Mouse (Mus musculus) left cerebral cortex, adult 9 months (tissue): ENCODE measurements around the gene Traf6.
"Not testable (repeated sequence)": the region's sequence is repeated elsewhere in the genome, so short reads cannot be mapped to it uniquely, and the experiment has no call there.

ENCODE experiments used
- DNase-seq, 2 experiments: peaks; one replicate each; pipeline ENCODE4 v3.0.0; 2022; ENCODE audit warnings: low spot score in 2 of 2

Gene Traf6

DNA sequence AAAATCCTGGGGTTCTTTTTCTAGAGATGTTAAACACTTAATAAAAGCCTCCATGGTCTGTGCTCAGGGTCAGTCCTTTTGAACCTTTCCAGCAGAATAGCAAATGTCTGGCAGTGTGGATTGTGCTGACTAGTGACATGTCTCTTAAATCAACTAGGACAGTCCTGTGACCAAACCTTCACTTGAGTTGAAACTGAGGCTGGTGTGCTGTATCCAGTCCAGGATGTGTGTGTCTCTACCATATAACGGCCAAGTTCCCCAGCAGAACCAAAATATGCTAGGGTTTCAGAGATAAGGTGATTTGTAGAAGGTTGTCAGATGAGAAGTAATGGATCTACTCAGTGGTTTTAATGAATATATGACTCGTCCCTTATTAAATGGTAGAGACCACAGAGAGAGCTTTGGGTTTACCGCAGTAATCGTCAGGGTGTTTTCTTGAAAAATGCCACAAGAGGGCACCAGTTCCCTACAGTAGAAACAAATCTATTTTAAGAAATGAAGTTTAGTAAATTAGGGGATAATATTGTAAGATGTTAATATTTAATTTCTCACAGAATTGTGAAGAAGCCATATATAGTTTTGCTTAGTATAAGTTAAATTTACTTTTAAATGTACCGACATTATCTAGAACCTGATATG, 15.5 kb downstream of the Traf6 start:
- peak in 1 of 2 experiments; percentile 22 for DNase-seq

DNA sequence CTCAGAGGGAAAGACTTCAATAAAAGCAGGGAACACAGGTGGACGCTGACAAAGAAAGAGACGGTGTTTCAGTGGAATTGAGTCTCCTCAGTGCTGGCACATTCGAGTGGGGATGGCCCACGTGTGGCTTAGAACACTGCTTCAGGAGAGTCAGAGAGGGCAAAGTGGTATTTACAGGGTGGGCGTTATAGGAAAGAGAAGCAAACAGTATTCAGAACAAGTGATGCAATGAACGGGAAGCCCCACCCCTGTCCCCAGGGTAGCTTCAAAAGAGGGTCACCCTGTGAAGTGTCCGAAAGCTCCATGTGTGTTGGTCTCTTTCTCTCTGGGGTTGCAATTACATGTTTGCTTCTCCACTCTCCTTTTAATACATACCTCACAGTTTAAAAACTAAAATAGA, 17.4 kb downstream of the Traf6 start:
- DNase-seq, result no peak

DNA sequence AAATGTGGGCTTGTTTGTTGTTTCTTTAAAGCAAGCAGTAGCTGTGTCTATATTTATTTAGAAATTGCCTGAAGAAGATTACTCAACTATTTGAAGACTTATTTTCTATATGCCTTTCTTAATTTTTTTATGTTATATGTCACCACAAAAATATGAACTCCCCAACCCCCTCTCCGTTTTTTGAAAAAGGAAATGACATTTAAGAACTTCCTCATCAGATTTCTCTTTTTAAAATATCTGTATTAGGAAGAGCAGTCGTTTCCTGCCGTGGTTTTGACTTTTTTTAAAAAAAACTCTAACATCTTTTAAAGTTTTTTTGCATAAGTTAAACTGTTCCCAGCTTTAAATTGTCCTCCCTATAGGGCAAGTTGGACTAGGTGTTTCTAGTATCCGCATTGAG, 21.1 kb downstream of the Traf6 start:
- DNase-seq, result no peak

DNA sequence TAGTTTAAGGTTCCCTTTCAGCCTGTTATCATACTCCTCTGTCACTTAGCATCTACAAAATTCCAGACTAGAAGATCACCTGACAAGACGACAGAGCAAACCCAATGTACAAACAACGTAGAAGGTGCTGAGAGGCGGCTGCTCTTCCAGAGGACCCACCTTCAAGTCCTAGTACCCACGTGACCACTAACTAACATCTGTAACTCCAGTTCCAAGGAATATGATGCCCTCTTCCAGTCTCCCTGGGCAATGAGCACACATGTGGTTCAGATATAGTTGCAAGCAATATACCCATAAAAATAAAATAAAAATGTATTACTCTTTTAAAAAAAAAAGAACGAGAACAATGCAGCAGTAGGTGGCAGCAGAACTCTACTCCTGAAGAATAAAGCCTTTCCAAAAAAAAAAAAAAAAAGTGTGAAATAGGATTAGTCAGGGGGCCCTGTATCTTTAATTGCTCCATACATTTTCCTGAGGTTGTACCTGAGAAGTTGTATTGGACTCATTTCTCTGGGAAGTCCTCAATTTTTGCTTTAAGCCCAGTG, 27.8 kb downstream of the Traf6 start:
- peak in 1 of 2 experiments; percentile 10 for DNase-seq

DNA sequence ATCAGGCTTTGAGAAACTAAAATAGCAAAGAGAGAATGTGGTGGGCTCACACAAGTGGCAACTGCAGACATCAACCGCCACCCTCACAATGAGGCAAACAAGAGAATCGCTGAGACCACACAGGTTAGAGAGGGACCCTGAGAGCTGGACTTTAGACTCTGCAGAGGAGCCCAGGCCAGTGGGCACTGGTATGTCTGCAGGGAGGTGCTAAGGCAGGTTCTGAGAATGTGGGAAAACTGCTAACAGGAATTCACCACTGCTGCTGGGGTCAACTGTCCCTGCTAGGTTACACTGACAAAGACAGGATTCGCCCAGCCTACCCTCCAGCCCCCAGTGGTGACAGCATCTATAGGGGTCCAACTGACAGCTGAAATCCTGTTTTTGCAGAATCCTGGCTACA, 33.4 kb downstream of the Traf6 start:
- DNase-seq, result no peak

DNA sequence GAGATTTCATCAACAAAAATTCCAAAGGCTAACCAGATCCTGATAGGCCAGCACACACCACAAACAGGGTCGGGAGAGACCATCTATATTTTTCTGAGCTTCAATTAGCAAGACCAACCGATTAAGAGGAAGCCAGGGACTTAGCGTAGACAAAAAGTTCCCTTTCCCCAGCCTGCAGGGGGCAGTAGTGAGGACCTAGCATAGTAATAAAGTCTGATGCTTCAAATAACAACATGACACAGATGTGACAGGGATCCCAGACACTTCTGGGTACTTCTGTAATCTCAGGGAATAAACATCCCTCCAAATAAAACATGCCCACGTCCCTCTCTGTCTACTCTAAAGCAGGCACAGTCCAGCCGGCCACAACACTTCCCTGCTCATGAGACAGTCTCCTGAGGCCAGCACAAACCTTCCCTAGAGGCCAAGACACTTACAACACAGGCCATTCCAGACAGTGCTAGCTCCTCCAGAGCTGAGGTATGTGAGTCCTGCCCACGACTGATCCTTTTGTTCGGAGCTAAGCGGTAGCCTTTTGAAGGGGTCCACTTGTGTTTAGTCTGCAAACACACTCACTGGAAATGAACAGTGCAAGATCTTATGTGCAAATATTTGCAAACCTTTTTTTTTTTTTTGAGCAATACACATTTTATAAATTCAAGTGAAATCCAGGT, 37.6 kb downstream of the Traf6 start:
- DNase-seq, result no peak

DNA sequence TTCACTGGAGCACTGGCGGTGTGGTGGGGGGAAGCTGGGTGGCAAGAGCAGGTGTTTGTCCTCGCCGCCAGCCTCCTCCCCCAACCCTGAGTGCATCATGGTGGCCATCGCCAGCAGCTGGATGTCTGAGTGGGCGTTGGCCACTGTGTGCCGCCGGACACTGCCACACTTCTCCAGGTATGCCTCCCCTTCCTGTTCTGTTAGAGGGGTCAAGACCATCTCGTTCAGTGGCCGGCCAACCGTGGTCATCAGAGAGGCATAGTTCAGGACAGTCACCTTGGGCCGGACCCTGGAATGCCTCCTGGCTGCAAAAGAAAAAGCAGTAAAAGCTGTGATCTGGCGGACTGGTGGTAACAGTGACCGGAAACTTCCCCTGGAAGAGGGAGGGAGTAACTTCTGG, 38.9 kb downstream of the Traf6 start:
- no peak for DNase-seq

DNA sequence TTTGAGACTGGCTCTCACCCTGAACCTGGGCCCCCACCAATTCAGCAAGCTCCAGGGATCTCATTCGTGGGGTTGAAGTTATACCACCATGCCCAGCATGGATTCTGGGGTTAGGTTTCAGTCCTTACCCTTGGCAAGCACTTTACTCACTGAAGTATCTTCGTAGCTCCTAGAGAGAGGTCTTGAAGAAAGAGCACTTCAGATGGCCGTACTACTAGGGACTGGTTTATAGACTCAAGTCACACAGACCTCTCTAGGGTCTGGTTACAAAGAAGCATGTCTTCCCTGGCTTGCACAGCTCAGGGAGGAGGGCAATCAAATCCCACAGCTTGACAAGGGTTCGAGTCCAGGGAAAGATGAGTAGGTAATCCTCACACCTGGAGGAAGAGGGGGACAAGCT, 43.6 kb downstream of the Traf6 start:
- no peak for DNase-seq

DNA sequence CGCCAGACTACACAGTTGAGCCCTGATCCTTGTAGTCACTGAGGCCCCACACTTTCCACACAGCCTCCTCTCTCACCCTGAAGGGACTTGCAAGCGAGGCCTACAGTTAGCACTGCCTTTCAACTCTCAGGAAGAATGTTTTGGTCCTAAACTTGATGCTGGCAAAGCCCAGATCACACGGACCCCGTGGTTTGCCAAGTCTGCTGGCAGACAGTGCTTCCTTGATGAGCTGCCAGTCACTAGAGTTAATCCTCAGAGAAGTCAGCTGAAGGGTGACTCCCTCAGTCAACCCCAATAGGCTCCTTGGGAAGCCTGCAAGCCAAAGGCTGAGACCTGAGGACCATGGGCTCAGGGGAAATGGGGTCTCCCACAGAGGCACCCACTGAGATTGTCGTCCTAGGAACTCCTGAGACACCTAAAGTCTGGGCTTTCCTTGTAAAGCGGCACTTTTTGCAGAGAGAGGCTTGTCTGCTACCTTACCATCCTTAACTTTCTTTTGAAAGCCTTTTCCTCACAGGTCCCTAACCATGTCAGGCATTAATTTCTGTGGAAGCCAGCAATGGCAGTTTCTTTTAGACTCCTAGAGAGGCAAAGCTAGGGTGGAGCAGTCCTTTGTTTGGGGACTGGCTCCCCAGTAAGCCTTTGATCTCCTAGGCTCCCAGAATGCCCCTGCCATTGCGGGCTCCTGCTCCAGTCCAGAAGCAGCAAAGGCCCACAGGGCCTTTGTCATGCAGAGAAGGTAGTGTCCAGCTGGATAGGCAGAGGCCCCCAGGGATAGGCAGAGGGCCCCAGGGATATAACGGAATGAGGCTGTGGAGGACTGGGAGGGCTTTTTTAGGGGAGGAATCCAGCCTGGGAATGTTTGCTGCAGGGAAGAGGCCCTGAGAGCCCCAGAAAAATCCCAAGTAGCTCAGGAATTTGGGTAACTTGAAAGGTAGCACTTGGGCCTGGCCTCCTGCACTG, 44.4 kb downstream of the Traf6 start:
- DNase-seq, result no peak

DNA sequence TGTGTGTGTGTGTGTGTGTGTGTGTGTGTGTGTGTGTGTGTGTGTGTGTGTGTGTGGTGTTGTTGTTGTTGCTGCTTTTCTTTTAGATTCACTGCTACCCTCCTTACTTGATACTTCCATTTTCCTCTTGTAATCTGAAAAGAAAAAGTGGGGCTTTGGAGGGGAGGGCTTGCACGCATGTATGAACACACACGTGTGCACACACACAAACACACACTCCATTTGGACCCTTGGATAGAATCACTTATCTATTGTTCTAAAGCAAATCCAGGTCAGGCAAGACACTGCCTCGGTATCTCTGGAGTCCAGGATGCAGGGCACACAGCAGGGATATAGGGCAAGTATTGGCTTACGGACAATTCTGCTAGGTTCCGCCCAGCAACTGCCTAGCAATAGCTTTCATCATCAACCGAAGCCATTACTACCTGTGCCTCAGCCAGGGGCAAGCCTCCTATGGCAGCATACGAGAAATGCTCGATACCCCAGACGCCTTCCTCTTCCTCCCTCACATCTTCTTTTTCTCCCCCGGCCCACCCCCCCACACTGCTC, 45.2 kb downstream of the Traf6 start:
- DNase-seq, result no peak

DNA sequence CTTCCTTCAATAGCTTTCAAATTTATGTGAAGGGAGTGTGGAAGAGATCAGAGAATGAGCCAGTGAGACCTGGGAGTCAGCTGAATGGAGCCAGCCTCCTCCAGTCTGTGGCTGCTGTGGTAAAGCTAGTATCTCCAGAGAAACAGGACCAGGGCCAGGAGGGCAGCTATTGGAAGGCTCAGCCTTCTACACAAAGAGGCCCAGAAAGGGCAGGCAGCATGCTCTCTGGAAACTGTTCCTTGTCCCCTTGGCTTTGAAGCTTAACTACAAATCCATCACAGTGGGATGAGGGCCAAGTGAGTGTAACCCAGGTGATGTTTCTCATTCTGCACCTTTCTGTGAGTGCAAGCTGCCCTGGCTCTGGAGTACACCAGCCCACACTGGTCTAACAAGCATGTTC, 49.6 kb downstream of the Traf6 start:
- no peak for DNase-seq

DNA sequence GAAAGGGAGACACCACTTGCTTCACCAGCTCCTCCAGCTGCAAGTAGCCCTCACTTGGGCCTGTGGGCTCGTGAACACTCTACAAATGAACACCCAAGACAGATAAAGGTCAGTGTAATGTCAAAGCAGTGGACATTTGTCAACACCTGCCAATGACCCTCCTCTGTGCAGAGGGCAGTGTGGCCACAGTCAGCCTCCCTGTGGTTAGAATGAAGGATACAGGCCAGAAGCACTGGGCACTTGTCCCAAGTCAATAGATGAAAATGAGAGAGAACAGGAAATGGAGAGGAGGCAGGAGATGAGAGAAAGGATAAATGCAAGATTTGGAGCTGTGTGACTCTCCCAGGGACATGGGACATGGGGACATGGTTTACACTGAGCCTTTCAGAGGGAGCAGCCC, 51.2 kb downstream of the Traf6 start:
- DNase-seq, result no peak

DNA sequence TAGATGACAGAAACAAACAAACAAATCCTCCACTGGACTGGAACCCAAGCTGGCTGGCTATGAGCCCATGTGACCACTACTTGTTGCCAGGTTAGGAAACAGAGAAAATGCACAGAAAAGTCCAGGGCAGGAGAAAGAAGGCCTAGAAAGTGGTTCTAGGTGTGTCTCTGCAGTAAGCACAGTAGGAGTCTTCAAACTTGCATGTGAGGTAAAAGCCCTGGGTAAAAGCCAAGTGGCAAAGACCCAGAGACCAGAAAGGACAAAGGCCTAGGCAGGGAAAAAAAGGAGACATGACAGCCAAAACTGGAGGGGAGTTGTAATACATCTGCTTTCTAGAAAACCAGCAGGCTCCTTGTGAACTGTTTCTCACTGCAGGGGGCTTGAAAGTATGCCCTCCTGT, 52.7 kb downstream of the Traf6 start:
- no peak for DNase-seq

DNA sequence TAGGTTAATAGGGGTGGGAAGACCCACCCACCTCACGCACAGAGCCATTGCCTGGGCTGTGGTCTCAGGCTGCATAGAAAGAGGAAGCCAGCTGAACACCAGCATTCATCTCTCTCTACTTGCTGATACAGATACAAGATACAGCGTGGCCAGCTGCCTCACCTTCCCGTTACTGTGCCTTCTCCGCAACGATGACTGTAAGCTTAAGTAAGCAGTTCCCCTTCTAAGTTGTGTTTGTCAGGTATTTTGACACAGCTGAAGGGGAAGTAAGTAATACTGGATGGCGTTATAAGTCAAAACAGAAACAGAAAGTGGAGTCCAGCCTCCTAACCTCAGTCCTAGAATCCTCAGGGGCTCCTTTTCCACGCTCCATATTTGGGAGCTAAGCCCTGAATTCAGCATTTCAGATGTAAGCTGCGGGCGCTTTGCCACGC, 54.6 kb downstream of the Traf6 start:
- DNase-seq, result no peak

DNA sequence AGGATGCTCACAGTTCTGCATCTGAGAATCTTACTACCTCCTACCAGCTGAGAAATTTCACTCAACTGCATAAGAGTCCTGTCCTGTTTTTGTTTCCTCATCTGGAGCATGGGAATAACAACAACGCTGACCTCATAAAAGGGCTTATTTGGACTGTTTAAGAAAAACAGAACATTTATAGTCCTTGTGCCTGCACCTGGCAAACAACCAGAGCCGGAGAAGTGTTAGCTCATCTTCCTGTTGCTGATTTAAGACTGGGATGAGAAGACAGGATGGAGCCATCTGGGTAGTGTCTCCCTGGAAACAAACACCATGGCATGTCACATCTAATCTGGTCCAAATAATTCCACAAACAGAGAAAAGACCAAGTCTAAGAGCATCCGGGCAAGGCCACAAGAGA, 55.3 kb downstream of the Traf6 start:
- peak; percentile 6 to 22 for DNase-seq

DNA sequence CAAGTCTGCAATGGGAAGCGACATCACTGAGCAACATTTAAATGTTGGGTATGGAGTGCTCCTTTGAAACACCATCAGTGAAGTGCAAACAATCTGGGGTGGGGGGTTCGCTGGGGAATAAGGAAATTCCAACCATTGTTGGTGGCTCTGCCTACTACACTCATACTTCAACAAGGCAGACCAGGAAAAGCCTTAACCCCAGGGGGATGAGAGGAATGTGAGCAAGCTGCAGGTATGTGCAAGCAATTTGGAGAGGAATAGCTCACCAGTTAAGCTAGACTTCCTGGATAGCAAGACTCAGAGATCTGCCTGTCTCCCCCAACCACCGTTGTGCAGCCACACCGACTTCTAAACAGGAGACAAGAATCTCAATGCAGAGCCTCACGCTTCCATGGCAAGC, 61.7 kb downstream of the Traf6 start:
- DNase-seq, result no peak

DNA sequence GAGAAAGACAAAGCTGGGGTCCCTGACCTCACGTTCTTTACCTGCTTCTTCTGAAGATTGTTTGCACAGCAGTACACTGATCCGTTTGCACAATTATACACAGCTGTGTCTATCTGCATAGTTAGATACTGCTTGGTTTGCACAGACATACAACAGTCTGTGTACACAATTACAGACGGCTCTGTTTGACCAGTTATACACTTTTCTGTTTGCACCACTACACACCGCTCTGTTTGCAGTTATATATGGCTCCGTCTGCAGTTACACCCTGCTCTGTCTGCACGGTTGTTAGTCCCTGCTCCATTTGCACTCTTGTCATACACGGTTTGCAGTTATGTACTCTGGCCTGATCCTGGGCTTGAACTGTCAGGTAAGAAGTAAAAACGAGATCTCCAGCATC, 63.4 kb downstream of the Traf6 start:
- no peak for DNase-seq

DNA sequence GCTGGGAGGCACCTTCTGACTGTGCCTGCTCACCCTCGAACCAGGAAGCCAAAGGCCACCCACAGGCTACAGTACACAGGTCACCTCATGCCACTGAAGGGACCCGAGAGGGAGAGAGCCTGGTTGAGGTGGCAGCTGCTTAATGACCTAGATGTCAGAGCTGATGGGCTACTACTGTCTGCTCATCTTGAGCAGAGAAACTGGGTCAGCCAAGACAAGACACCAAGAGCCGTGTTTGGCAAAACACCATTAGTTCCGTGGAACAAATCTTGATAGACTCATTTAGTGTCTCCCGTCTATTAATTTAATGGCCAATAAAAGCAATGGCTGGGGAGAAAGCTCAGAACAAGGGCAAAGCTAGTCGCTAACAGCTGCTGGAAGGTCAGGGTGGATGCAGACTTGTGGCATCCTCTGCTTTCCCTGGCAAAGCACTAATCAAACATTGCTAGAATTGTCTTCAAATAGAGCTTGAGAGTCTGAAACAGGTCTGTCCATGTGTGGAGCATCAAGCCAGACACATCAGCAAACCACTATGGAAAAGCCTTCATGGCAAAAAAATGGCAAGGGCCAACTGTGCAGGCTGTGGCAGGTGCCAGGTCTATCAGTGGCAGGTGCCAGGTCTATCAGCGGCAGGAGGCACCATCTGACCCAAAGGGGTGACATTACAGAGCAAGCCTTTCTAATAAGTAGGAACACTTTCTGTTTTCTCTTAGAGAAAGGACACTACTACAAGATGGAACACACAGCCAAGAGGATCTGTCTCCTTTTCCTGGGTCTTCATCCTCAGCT, 64.0 kb downstream of the Traf6 start:
- DNase-seq, result no peak

DNA sequence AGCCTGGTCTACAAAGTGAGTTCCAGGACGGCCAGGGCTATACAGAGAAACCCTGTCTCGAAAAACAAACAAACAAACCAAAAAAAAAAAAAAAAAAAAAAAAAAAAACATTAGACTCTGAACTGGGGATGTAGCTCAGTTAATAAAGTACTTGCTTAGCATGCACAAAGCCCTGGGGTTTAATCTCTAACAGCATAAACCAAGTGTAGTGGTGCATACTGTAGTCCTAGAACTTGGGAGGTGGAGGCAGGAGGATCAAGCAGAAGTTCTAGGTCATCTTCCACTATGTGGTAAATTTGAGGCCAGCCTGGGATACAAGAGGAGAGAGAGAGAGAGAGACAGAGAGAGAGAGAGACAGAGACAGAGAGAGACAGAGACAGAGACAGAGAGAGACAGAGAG, 67.4 kb downstream of the Traf6 start:
- DNase-seq, result not testable (repeated sequence)

DNA sequence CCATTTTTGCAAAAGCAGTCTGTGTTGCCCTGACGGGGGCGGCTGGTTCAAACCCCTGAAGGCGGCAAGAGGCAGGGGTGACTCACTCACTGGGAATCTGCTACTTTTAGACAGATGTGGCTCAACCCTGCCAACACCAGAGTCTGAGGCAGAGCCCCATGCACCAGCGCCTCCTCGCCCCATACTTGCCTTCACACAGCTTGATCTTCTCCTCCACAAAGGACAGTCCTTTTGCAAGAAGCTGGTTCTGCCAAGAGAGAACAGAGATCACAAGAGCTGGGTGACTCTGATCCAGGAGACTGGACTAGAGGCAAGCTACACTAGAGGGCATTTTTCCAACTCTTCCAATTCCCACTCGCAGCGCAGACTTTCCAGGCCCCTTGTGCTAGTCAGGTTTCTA, 68.3 kb downstream of the Traf6 start:
- DNase-seq, result no peak
